Mouse (Mus musculus): Measurements from ENCODE around the gene Gys1. TPM values are rescaled to one million over a fixed set of nuclear protein-coding genes. Genes with fewer than 3 reads are reported as not detected.
"Not testable (repeated sequence)": the region's sequence is repeated elsewhere in the genome, so short reads cannot be mapped to it uniquely, and the experiment has no call there.

Gys1 gene
- polyA plus RNA-seq, 1 experiment from 2014 or later: 10.6 TPM

GRCm38 (mm10) chr7:45455932-45456696, 21.5 kb downstream of the Gys1 start:
- Histone ChIP-seq H3K4me3 (ENCODE audit: low read depth, low read length) (no peak overlapping the region), H3K4me2 (replicated peaks; ENCODE audit: low read depth) (no peak overlapping the region), H3K36me3 (ENCODE audit: control insufficient read depth, insufficient read depth, low read length) (peaks cover 22% of the 10 kb centered on the region), H3K9me3 (ENCODE audit: control insufficient read depth, low read length) (no peaks in the 10 kb centered on the region), H3K27me3 (ENCODE audit: control insufficient read depth, insufficient read depth, low read length) (no peaks in the 10 kb centered on the region), H3K4me1 (replicated peaks; ENCODE audit: control insufficient read depth, insufficient read depth) (peaks cover 7% of the 10 kb centered on the region), H3K9ac (ENCODE audit: low read length) (no peak overlapping the region; the same call in 1 of the 2 replicates), H3K27ac (replicated peaks) (no peak overlapping the region)
- WGBS: 67% methylated on average over 13 of the region's 13 CpGs
- DNase-seq (ENCODE audit: low spot score): peak; percentile 54
- ATAC-seq (ENCODE audit: low FRiP score, low TSS enrichment): no peak
- TF ChIP-seq EP300 (optimal IDR thresholded peaks at IDR 0.05): no peak
- no peak for TF ChIP-seq CTCF (IDR thresholded peaks at IDR 0.05; ENCODE audit: low read depth)

GRCm38 (mm10) chr7:45456721-45457203, 22.1 kb downstream of the Gys1 start:
- H3K9me3 ChIP-seq (ENCODE audit: control insufficient read depth, low read length): no peaks in the 10 kb centered on the region
- no peak overlapping the region for H3K4me3 ChIP-seq (ENCODE audit: low read depth, low read length)
- peaks cover 7% of the 10 kb centered on the region for H3K4me1 ChIP-seq (replicated peaks; ENCODE audit: control insufficient read depth, insufficient read depth)
- ATAC-seq (ENCODE audit: low FRiP score, low TSS enrichment) (no peak), DNase-seq (ENCODE audit: low spot score) (peak; percentile 44)
- H3K9ac ChIP-seq (ENCODE audit: low read length): no peak overlapping the region
- WGBS: 37% methylated on average over 9 of the region's 9 CpGs
- H3K27me3 ChIP-seq (ENCODE audit: control insufficient read depth, insufficient read depth, low read length): no peaks in the 10 kb centered on the region
- H3K4me2 ChIP-seq (replicated peaks; ENCODE audit: low read depth): no peak overlapping the region
- H3K27ac ChIP-seq (replicated peaks): no peak overlapping the region; the same call in 1 of the 2 replicates
- TF ChIP-seq CTCF (IDR thresholded peaks at IDR 0.05; ENCODE audit: low read depth): no peak
- TF ChIP-seq EP300 (optimal IDR thresholded peaks at IDR 0.05): no peak
- peaks cover 22% of the 10 kb centered on the region for H3K36me3 ChIP-seq (ENCODE audit: control insufficient read depth, insufficient read depth, low read length)

- peaks cover 19% of the 10 kb centered on the region for H3K36me3 ChIP-seq (ENCODE audit: control insufficient read depth, insufficient read depth, low read length)
- peak; percentile 4; the same call in 1 of the 2 replicates for ATAC-seq (ENCODE audit: low FRiP score, low TSS enrichment)
- H3K4me2 ChIP-seq (replicated peaks; ENCODE audit: low read depth): peak overlapping the region; percentile 87
- H3K9me3 ChIP-seq (ENCODE audit: control insufficient read depth, low read length): no peaks in the 10 kb centered on the region
- TF ChIP-seq EP300 (optimal IDR thresholded peaks at IDR 0.05): no peak
- no peak for TF ChIP-seq CTCF (IDR thresholded peaks at IDR 0.05; ENCODE audit: low read depth)
- peak overlapping the region; percentile 74; the same call in 1 of the 2 replicates for H3K9ac ChIP-seq (ENCODE audit: low read length)
- peaks cover 7% of the 10 kb centered on the region for H3K4me1 ChIP-seq (replicated peaks; ENCODE audit: control insufficient read depth, insufficient read depth)
- peak; percentile 14 for DNase-seq (ENCODE audit: low spot score)
- H3K4me3 ChIP-seq (ENCODE audit: low read depth, low read length): peak overlapping the region; percentile 69
- no peaks in the 10 kb centered on the region for H3K27me3 ChIP-seq (ENCODE audit: control insufficient read depth, insufficient read depth, low read length)
- WGBS: 39% methylated on average over 9 of the region's 10 CpGs
- no peak overlapping the region; the same call in 1 of the 2 replicates for H3K27ac ChIP-seq (replicated peaks)
Observed at GRCm38 (mm10) chr7:45457204-45458060, 22.8 kb downstream of the Gys1 start.

GRCm38 (mm10) chr7:45458748-45459563, 24.3 kb downstream of the Gys1 start:
- H3K4me3 ChIP-seq (ENCODE audit: low read depth, low read length): peak overlapping the region; percentile 69
- DNase-seq (ENCODE audit: low spot score): peak; percentile 90
- peaks cover 7% of the 10 kb centered on the region for H3K4me1 ChIP-seq (replicated peaks; ENCODE audit: control insufficient read depth, insufficient read depth)
- H3K9me3 ChIP-seq (ENCODE audit: control insufficient read depth, low read length): no peaks in the 10 kb centered on the region
- peak overlapping the region; percentile 90 for H3K27ac ChIP-seq (replicated peaks)
- H3K36me3 ChIP-seq (ENCODE audit: control insufficient read depth, insufficient read depth, low read length): peaks cover 18% of the 10 kb centered on the region
- no peak for TF ChIP-seq EP300 (optimal IDR thresholded peaks at IDR 0.05)
- TF ChIP-seq CTCF (IDR thresholded peaks at IDR 0.05; ENCODE audit: low read depth): no peak
- peak overlapping the region; percentile 87 for H3K4me2 ChIP-seq (replicated peaks; ENCODE audit: low read depth)
- no peaks in the 10 kb centered on the region for H3K27me3 ChIP-seq (ENCODE audit: control insufficient read depth, insufficient read depth, low read length)
- ATAC-seq (ENCODE audit: low FRiP score, low TSS enrichment): peak; percentile 67
- peak overlapping the region; percentile 74 for H3K9ac ChIP-seq (ENCODE audit: low read length)
- under 1% methylated on average over 41 of the region's 43 CpGs for WGBS

- Histone ChIP-seq H3K9ac (ENCODE audit: low read length) (peak within 1 kb of the TSS; percentile 74), H3K27ac (replicated peaks) (peak within 1 kb of the TSS; percentile 95), H3K36me3 (ENCODE audit: control insufficient read depth, insufficient read depth, low read length) (peaks cover 12% of the 10 kb centered on the region), H3K4me3 (ENCODE audit: low read depth, low read length) (peak within 1 kb of the TSS; percentile 69), H3K4me2 (replicated peaks; ENCODE audit: low read depth) (peak within 1 kb of the TSS; percentile 87)
- H3K4me1 ChIP-seq (replicated peaks; ENCODE audit: control insufficient read depth, insufficient read depth); H3K9me3 ChIP-seq (ENCODE audit: control insufficient read depth, low read length); H3K27me3 ChIP-seq (ENCODE audit: control insufficient read depth, insufficient read depth, low read length): not testable (repeated sequence)
- DNase-seq (ENCODE audit: low spot score): peak; percentile 98
- under 1% methylated on average over 29 of the region's 37 CpGs for WGBS
- peak; percentile 93 for ATAC-seq (ENCODE audit: low FRiP score, low TSS enrichment)
- TF ChIP-seq EP300 (optimal IDR thresholded peaks at IDR 0.05): peak; percentile 77
Observed at GRCm38 (mm10) chr7:45459564-45460140, 25.0 kb downstream of the Gys1 start, which contains the start of gene Ftl1. TSS of gene Ftl1 (minus strand) at chr7:45459884.

Data from stomach, postnatal 0 days (tissue).